ENCODE assay signal across 12 mouse cellular contexts in genomic region chr10:24958280-24959042, GRCm38 (mm10). TPM values are rescaled to one million over a fixed set of nuclear protein-coding genes. Genes with fewer than 3 reads are reported as not detected.
DNase-seq lines count a peak whose midpoint lies in the region; ATAC-seq and TF ChIP-seq lines count a peak whose summit lies in the region.
"Had no signal": no experiment of that assay in that cellular context is flagged by ENCODE, and none has a peak within 500 bp of the region (broad histone marks: within the 10 kb centered on the region; RNA-seq: fewer than 3 reads in every experiment).

No protein-coding gene starts in this region.

- no peak overlapping the region for H3K27ac ChIP-seq in kidney, postnatal 0 days
- H3K27ac ChIP-seq in liver, embryonic 11.5 days (ENCODE audit: low read depth, low read length): no peak overlapping the region
- H3K27ac ChIP-seq: hindbrain, embryonic 14.5 days had no signal

- peak; percentile 22 for DNase-seq in embryo, embryonic 9.5 days (ENCODE audit: extremely low spot score)
- DNase-seq in embryo, embryonic 11 days: no peak
- no peak for DNase-seq in kidney, postnatal 0 days (ENCODE audit: low spot score)
- no peak for DNase-seq in kidney, adult 18-20 months
- peak; percentile 52 for DNase-seq in A20 (ENCODE audit: low read depth, low spot score)
- no peak for DNase-seq in liver, embryonic 11.5 days (ENCODE audit: low spot score)
- DNase-seq in gastrocnemius, adult 8-10 months (ENCODE audit: low spot score in 2 of 2): no peak
- no peak for DNase-seq in right cerebral cortex, postnatal 25 days
- DNase-seq: B cell, adult 2 months had no signal

- no peak for TF ChIP-seq CTCF in kidney, postnatal 0 days (IDR thresholded peaks at IDR 0.05; ENCODE audit: low read depth)

- H3K9ac ChIP-seq in kidney, postnatal 0 days (ENCODE audit: low read depth, low read length): no peak overlapping the region
- H3K9ac ChIP-seq in liver, embryonic 11.5 days (ENCODE audit: low read depth, low read length): no peak overlapping the region
- H3K9ac ChIP-seq: hindbrain, embryonic 14.5 days had no signal

- H3K27me3 ChIP-seq in kidney, postnatal 0 days (ENCODE audit: insufficient read depth, low read length): no peaks in the 10 kb centered on the region
- no peaks in the 10 kb centered on the region for H3K27me3 ChIP-seq in liver, embryonic 11.5 days (replicated peaks; ENCODE audit: control insufficient read depth, insufficient read depth, low read length)

- 21% methylated on average over 15 of the region's 15 CpGs for WGBS in kidney, postnatal 0 days
- WGBS in liver, embryonic 11.5 days: 60% methylated on average over 15 of the region's 15 CpGs

- ATAC-seq in kidney, postnatal 0 days (replicated peaks; ENCODE audit: low FRiP score, low read depth): peak; percentile 33
- no peak for ATAC-seq in liver, embryonic 11.5 days (replicated peaks; ENCODE audit: low FRiP score)

- H3K9me3 ChIP-seq in kidney, postnatal 0 days (replicated peaks; ENCODE audit: low read length): no peaks in the 10 kb centered on the region
- H3K9me3 ChIP-seq in liver, embryonic 11.5 days (ENCODE audit: control insufficient read depth, low read length): no peaks in the 10 kb centered on the region

- no peaks in the 10 kb centered on the region; the same call in 1 of the 2 replicates for H3K4me1 ChIP-seq in kidney, postnatal 0 days (replicated peaks; ENCODE audit: insufficient read depth, low read length)
- H3K4me1 ChIP-seq in liver, embryonic 11.5 days (replicated peaks; ENCODE audit: control insufficient read depth, insufficient read depth, low read length): no peaks in the 10 kb centered on the region; the same call in 1 of the 2 replicates

- H3K4me3 ChIP-seq in kidney, postnatal 0 days (replicated peaks; ENCODE audit: low read depth, low read length): no peak overlapping the region
- no peak overlapping the region for H3K4me3 ChIP-seq in liver, embryonic 11.5 days (ENCODE audit: low read depth, low read length)

- H3K36me3 ChIP-seq in kidney, postnatal 0 days (ENCODE audit: insufficient read depth, low read length): no peaks in the 10 kb centered on the region
- H3K36me3 ChIP-seq in liver, embryonic 11.5 days (ENCODE audit: control insufficient read depth, insufficient read depth, low read length): no peaks in the 10 kb centered on the region

- peak overlapping the region; percentile 35 for H3K4me2 ChIP-seq in kidney, postnatal 0 days (ENCODE audit: low read length)
- H3K4me2 ChIP-seq in liver, embryonic 11.5 days: peak overlapping the region; percentile 16; the same call in 1 of the 2 replicates
- H3K4me2 ChIP-seq: hindbrain, embryonic 14.5 days had no signal

RNA-seq across cellular contexts. Expression of gene Arg1, which starts 31.2 kb away (rescaled TPM):
- polyA plus RNA-seq in kidney, postnatal 0 days (2015; fragmentation: Nextera tagmentation; extraction: Ambion mirVana): 1.6 and 2.0 TPM in 2 replicates
- 5.0 and 5.5 TPM in 2 replicates for polyA plus RNA-seq in liver, embryonic 11.5 days (2014; fragmentation: Nextera tagmentation; extraction: Ambion mirVana)
- under 1 TPM in 1 of 4 experiments, not detected in 3; 0.83 TPM for total RNA-seq in gastrocnemius, adult 8-10 months (2022)
- total RNA-seq: gastrocnemius, adult 18-20 months; monocyte, adult 5-6 weeks had no signal

Comparison
In these comparisons a context has a peak if more than half of its experiments do, and no peak if none do; other contexts are left out.
1. DNase-seq: peak in embryo, embryonic 9.5 days (single experiment) and A20 (single experiment); none in embryo, embryonic 11 days (single experiment), kidney, postnatal 0 days (single experiment), kidney, adult 18-20 months (single experiment), liver, embryonic 11.5 days (single experiment), gastrocnemius, adult 8-10 months (0 of 2) and right cerebral cortex, postnatal 25 days (single experiment).